Mouse (Mus musculus) heart, postnatal 0 days (tissue): ENCODE measurements around the gene Scaf1. TPM values are rescaled to one million over a fixed set of nuclear protein-coding genes. Genes with fewer than 3 reads are reported as not detected.

Source experiments
- ATAC-seq: fragments of 200-750 bp; cut with Nextera tagmentation; 2 replicates; pipeline ENCODE4 v1.8.0; 2017; ENCODE audit warnings: low read depth, moderate number of reproducible peaks, moderate library complexity; ENCODE audit not compliant: insufficient read depth
- DNase-seq: peaks from one replicate; pipeline ENCODE4 v3.0.0-alpha.2; 2016; ENCODE audit warnings: low spot score
- H3K27ac ChIP-seq: fragments of 300-500 bp; sonication (generic); 2 replicates; pipeline ENCODE4 v1.5.1; 2014; ENCODE audit warnings: low read depth, mild to moderate bottlenecking
- H3K27me3 ChIP-seq: fragments of 300-500 bp; sonication (generic); 2 replicates; pipeline ENCODE4 v1.6.1; 2014; ENCODE audit warnings: low read length, mixed read lengths; ENCODE audit not compliant: control insufficient read depth, insufficient read depth
- H3K36me3 ChIP-seq: fragments of 300-500 bp; sonication (generic); replicated peaks from 2 replicates; pipeline ENCODE4 v1.6.1; 2014; ENCODE audit warnings: low read length, mixed read lengths; ENCODE audit not compliant: control insufficient read depth, insufficient read depth
- H3K4me1 ChIP-seq: fragments of 300-500 bp; sonication (generic); 2 replicates; pipeline ENCODE4 v1.6.1; 2014; ENCODE audit warnings: antibody characterized with exemption; ENCODE audit not compliant: control insufficient read depth, insufficient read depth
- H3K4me2 ChIP-seq: fragments of 300-500 bp; sonication (generic); 2 replicates; pipeline ENCODE4 v1.6.1; 2014; ENCODE audit warnings: low read depth, mild to moderate bottlenecking, low read length, moderate library complexity
- H3K4me3 ChIP-seq: fragments of 300-500 bp; sonication (generic); 2 replicates; pipeline ENCODE4 v1.5.1; 2014; ENCODE audit warnings: low read depth, low read length
- H3K9ac ChIP-seq: fragments of 300-500 bp; sonication (generic); replicated peaks from 2 replicates; pipeline ENCODE4 v1.6.1; 2014; ENCODE audit warnings: low read depth, low read length, mixed read lengths
- H3K9me3 ChIP-seq: fragments of 300-500 bp; sonication (generic); replicated peaks from 2 replicates; pipeline ENCODE4 v1.6.1; 2016; ENCODE audit warnings: low read length; ENCODE audit not compliant: control insufficient read depth
- CTCF ChIP-seq: IDR thresholded peaks from 2 replicates; pipeline ENCODE4 v1.5.1; 2016; ENCODE audit warnings: antibody characterized with exemption, control low read depth, low read depth
- EP300 ChIP-seq: IDR thresholded peaks from 2 replicates; pipeline ENCODE4 v1.6.1; 2016; ENCODE audit warnings: antibody characterized with exemption, low read depth
- WGBS: fragments of 180-500 bp; shearing (Covaris S2); extraction: QIAGEN DNeasy Blood & Tissue Kit; methylation state at CpG from one replicate; pipeline ENCODE4 v1.1.7; 2014; 5-methylcytosine and 5-hydroxymethylcytosine counted together
- polyA plus RNA-seq: library from polyadenylated mRNA; unstranded; fragments of >200 nt; fragmentation: Nextera tagmentation; extraction: Ambion mirVana; gene quantifications from 2 replicates; pipeline ENCODE4 v1.2.1, GENCODE M21; 2015
- total RNA-seq: library from RNA; depleted of rRNA; stranded (reverse); fragments of >200 nt; gene quantifications from 2 replicates; pipeline ENCODE4 v1.2.3, GENCODE M21; 2014; ENCODE audit warnings: low replicate concordance

Gene Scaf1
- total and polyA plus RNA-seq, 2 experiments from 2014 or later: 17.9 to 37.8 TPM

- ATAC-seq (peak; percentile 3), DNase-seq (peak; percentile 66)
- peak overlapping the region; percentile 89 for H3K4me3 ChIP-seq
- peak overlapping the region; percentile 96 for H3K4me2 ChIP-seq
- H3K27me3 ChIP-seq: no peaks in the 10 kb centered on the region
- peaks cover 18% of the 10 kb centered on the region; the same call in 1 of the 2 replicates for H3K4me1 ChIP-seq
- H3K36me3 ChIP-seq: peaks cover 20% of the 10 kb centered on the region
- no peak; the same call in 1 of the 2 replicates for TF ChIP-seq EP300
- TF ChIP-seq CTCF: peak; percentile 37
- H3K9me3 ChIP-seq: no peaks in the 10 kb centered on the region
- WGBS: under 1% methylated on average over 43 of the region's 45 CpGs
- peak overlapping the region; percentile 96 for H3K27ac ChIP-seq
- H3K9ac ChIP-seq: peak overlapping the region; percentile 91
Measured at GRCm38 (mm10) chr7:44985595-44986191, 30.5 kb downstream of the Scaf1 start.

- H3K4me1 ChIP-seq: peaks cover 18% of the 10 kb centered on the region; the same call in 1 of the 2 replicates
- WGBS: 39% methylated on average over 3 of the region's 3 CpGs
- no peaks in the 10 kb centered on the region for H3K27me3 ChIP-seq
- no peak for ATAC-seq
- H3K9me3 ChIP-seq: no peaks in the 10 kb centered on the region
- no peak overlapping the region for H3K4me3 ChIP-seq
- peak overlapping the region; percentile 96 for H3K27ac ChIP-seq
- peaks cover 26% of the 10 kb centered on the region for H3K36me3 ChIP-seq
- H3K9ac ChIP-seq: no peak overlapping the region; the same call in 1 of the 2 replicates
- H3K4me2 ChIP-seq: peak overlapping the region; percentile 96
- no peak for TF ChIP-seq CTCF
- TF ChIP-seq EP300: no peak
- no peak for DNase-seq
Measured at GRCm38 (mm10) chr7:44984833-44985164, 31.4 kb downstream of the Scaf1 start.

- DNase-seq (no peak), ATAC-seq (no peak)
- no peaks in the 10 kb centered on the region for H3K9me3 ChIP-seq
- no peak overlapping the region for H3K4me2 ChIP-seq
- TF ChIP-seq EP300 (no peak), CTCF (0 out of 2 replicates have a peak, but pooled peaks have one; percentile 5)
- H3K27ac ChIP-seq: 0 out of 2 replicates have a peak overlapping the region, but pooled peaks have one; percentile 96
- H3K27me3 ChIP-seq: no peaks in the 10 kb centered on the region
- H3K4me1 ChIP-seq: peaks cover 18% of the 10 kb centered on the region; the same call in 1 of the 2 replicates
- no peak overlapping the region for H3K9ac ChIP-seq
- no peak overlapping the region for H3K4me3 ChIP-seq
- H3K36me3 ChIP-seq: peaks cover 32% of the 10 kb centered on the region
- WGBS: 58% methylated on average over 7 of the region's 7 CpGs
Measured at GRCm38 (mm10) chr7:44983944-44984832, 32.0 kb downstream of the Scaf1 start.

- Histone ChIP-seq H3K9me3 (no peaks in the 10 kb centered on the region), H3K27me3 (no peaks in the 10 kb centered on the region), H3K4me2 (no peak overlapping the region), H3K9ac (no peak overlapping the region), H3K4me1 (peaks cover 16% of the 10 kb centered on the region; the same call in 1 of the 2 replicates), H3K36me3 (peaks cover 43% of the 10 kb centered on the region), H3K4me3 (no peak overlapping the region), H3K27ac (no peak overlapping the region)
- TF ChIP-seq CTCF (peak; percentile 94), EP300 (no peak)
- peak; percentile 71 for DNase-seq
- WGBS: 29% methylated on average over 6 of the region's 6 CpGs
- ATAC-seq: no peak
Measured at GRCm38 (mm10) chr7:44983085-44983484, 33.1 kb downstream of the Scaf1 start.

- DNase-seq (no peak), ATAC-seq (no peak)
- 0 out of 2 replicates have a peak, but pooled peaks cover 12% of the 10 kb centered on the region for H3K4me1 ChIP-seq
- no peak overlapping the region for H3K4me3 ChIP-seq
- no peak for TF ChIP-seq CTCF
- no peak for TF ChIP-seq EP300
- no peaks in the 10 kb centered on the region for H3K9me3 ChIP-seq
- 95% methylated on average over 8 of the region's 8 CpGs for WGBS
- no peak overlapping the region for H3K9ac ChIP-seq
- peaks cover 58% of the 10 kb centered on the region for H3K36me3 ChIP-seq
- H3K27me3 ChIP-seq: no peaks in the 10 kb centered on the region
- H3K4me2 ChIP-seq: no peak overlapping the region
- no peak overlapping the region for H3K27ac ChIP-seq
Measured at GRCm38 (mm10) chr7:44981539-44981938, 34.6 kb downstream of the Scaf1 start.
